Mouse (Mus musculus) C2C12 (cell line): Measurements from ENCODE around the gene Pigm.

Experiments
- CTCF ChIP-seq: IDR thresholded peaks from one replicate; pipeline ENCODE4 v1.5.1; 2011; ENCODE audit not compliant: control insufficient read depth, insufficient read depth, insufficient read length
- FOSL1 ChIP-seq: IDR thresholded peaks from one replicate; pipeline ENCODE4 v1.8.0; 2011; ENCODE audit warnings: mild to moderate bottlenecking, low read length; ENCODE audit not compliant: poor library complexity, insufficient read depth, severe bottlenecking
- MAX ChIP-seq: IDR thresholded peaks from one replicate; pipeline ENCODE4 v1.6.1; 2011; ENCODE audit warnings: mild to moderate bottlenecking, control low read depth
- MYOG ChIP-seq: IDR thresholded peaks from one replicate; pipeline ENCODE4 v1.6.1; 2011; ENCODE audit not compliant: control insufficient read depth, insufficient read length; ENCODE audit errors: extremely low read depth
- USF1 ChIP-seq: IDR thresholded peaks from one replicate; pipeline ENCODE4 v1.6.1; 2011; ENCODE audit warnings: low read depth, mild to moderate bottlenecking, control low read depth, moderate library complexity

- no peak for TF ChIP-seq USF1
- no peak for TF ChIP-seq CTCF
- TF ChIP-seq MAX, result no peak
- no peak for TF ChIP-seq MYOG
- TF ChIP-seq FOSL1, result no peak
Measured at GRCm38 (mm10) chr1:172376758-172377458, 562 bp downstream of the Pigm start.
